Mouse (Mus musculus) hindbrain, postnatal 0 days (tissue): Measurements from ENCODE around the gene Kcnq5. TPM values are rescaled to one million over a fixed set of nuclear protein-coding genes. Genes with fewer than 3 reads are reported as not detected.
"Not testable (repeated sequence)": the region's sequence is repeated elsewhere in the genome, so short reads cannot be mapped to it uniquely, and the experiment has no call there.

Experiments
- ATAC-seq: fragments of 200-750 bp; cut with Nextera tagmentation; 2 replicates; pipeline ENCODE4 v1.8.0; 2017; ENCODE audit warnings: mild to moderate bottlenecking, moderate TSS enrichment, moderate library complexity
- DNase-seq: peaks from one replicate; pipeline ENCODE4 v3.0.0-alpha.2; 2015; ENCODE audit warnings: low spot score
- H3K27ac ChIP-seq: fragments of 300-500 bp; sonication (generic); 2 replicates; pipeline ENCODE4 v1.5.1; 2014; ENCODE audit warnings: mild to moderate bottlenecking
- H3K27me3 ChIP-seq: fragments of 300-500 bp; sonication (generic); 2 replicates; pipeline ENCODE4 v1.6.1; 2014; ENCODE audit warnings: low read length, mixed read lengths; ENCODE audit not compliant: insufficient read depth
- H3K36me3 ChIP-seq: fragments of 300-500 bp; sonication (generic); 2 replicates; pipeline ENCODE4 v1.6.1; 2014; ENCODE audit warnings: low read length, mixed read lengths; ENCODE audit not compliant: insufficient read depth
- H3K4me1 ChIP-seq: fragments of 300-500 bp; sonication (generic); 2 replicates; pipeline ENCODE4 v1.6.1; 2014; ENCODE audit warnings: antibody characterized with exemption, low read length, mixed read lengths; ENCODE audit not compliant: insufficient read depth
- H3K4me2 ChIP-seq: fragments of 300-500 bp; sonication (generic); 2 replicates; pipeline ENCODE4 v1.6.1; 2014; ENCODE audit warnings: low read depth, mild to moderate bottlenecking, low read length, moderate library complexity, mixed read lengths
- H3K4me3 ChIP-seq: fragments of 300-500 bp; sonication (generic); 2 replicates; pipeline ENCODE4 v1.5.1; 2014; ENCODE audit warnings: low read length
- H3K9ac ChIP-seq: fragments of 300-500 bp; sonication (generic); replicated peaks from 2 replicates; pipeline ENCODE4 v1.6.1; 2014; ENCODE audit warnings: mild to moderate bottlenecking, low read length, moderate library complexity, mixed read lengths
- H3K9me3 ChIP-seq: fragments of 300-500 bp; sonication (generic); 2 replicates; pipeline ENCODE4 v1.6.1; 2016; ENCODE audit warnings: low read length, mixed read lengths
- CTCF ChIP-seq: IDR thresholded peaks from 2 replicates; pipeline ENCODE4 v1.5.1; 2016; ENCODE audit warnings: antibody characterized with exemption, control low read depth, low read depth
- WGBS: fragments of 180-500 bp; shearing (Covaris S2); extraction: QIAGEN DNeasy Blood & Tissue Kit; methylation state at CpG from one replicate; pipeline ENCODE4 v1.1.7; 2014; 5-methylcytosine and 5-hydroxymethylcytosine counted together
- polyA plus RNA-seq: library from polyadenylated mRNA; unstranded; fragments of >200 nt; fragmentation: Nextera tagmentation; extraction: Ambion mirVana; gene quantifications from 2 replicates; pipeline ENCODE4 v1.2.1, GENCODE M21; 2015
- total RNA-seq: library from RNA; depleted of rRNA; stranded (reverse); fragments of >200 nt; gene quantifications from 2 replicates; pipeline ENCODE4 v1.2.3, GENCODE M21; 2014

Gene Kcnq5
- total and polyA plus RNA-seq, 2 experiments from 2014 or later = 3.4 to 14.4 TPM

DNA sequence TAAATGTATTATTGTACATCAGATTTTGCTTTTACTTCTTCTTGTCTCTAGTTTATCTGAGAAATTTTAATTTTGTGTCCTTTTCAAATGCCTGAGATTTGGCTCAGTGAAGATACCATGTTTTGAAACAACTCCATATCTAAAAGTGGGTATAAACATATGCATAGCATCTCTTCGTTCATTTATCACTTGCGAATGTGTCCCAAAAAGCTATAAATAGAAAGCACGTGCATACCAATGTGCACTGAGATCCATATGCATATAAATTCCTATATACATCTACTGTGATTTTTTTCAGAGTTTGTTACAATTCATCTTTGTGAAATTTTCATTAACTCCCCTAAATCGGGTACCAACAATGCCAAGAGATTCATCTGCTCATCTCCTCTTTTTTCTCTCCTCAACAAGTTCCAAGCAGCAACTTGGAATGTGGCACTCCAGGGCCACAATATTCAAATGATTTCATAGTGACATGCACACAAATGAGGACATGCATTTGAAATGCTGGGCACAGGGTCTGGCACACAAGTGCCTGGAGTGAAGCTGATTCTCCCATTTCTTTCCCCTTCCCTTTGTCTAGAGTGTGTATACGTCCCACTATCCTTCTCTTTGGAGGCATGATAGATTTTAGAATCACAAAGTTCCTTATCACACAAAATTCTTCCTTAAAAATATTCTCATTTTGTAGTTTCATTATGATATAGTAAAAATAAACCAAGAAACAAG, 157.8 kb downstream of the Kcnq5 start:
- H3K9me3 ChIP-seq = no peaks in the 10 kb centered on the region
- no peak overlapping the region for H3K27ac ChIP-seq
- no peaks in the 10 kb centered on the region for H3K36me3 ChIP-seq
- no peak overlapping the region for H3K9ac ChIP-seq
- ATAC-seq (no peak), DNase-seq (no peak)
- H3K27me3 ChIP-seq = no peaks in the 10 kb centered on the region
- H3K4me3 ChIP-seq = no peak overlapping the region
- no peaks in the 10 kb centered on the region for H3K4me1 ChIP-seq
- TF ChIP-seq CTCF = no peak
- 68% methylated on average over 5 of the region's 5 CpGs for WGBS
- H3K4me2 ChIP-seq = no peak overlapping the region

DNA sequence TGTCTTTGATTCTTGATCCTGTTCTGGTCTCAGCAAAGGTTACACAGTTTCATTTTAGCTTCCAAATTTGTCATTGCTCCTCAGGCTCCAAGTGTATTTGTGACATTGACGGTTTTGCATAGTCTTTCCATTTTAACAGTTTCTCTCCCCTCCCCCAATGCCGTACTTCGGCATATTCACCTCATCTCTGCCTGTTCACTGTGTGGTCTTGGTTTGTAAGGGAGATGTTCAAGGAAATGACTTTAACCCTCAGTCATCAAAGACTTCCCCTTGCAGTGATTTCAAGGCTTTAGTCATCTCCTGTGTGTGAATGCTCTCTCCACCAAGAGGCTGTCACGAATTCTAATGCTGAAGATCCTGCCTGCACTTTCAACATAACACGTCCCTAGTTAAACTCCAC, 181.0 kb downstream of the Kcnq5 start:
- no peaks in the 10 kb centered on the region for H3K4me1 ChIP-seq
- 84% methylated on average over 5 of the region's 5 CpGs for WGBS
- H3K27ac ChIP-seq = no peak overlapping the region
- no peak overlapping the region for H3K9ac ChIP-seq
- H3K4me3 ChIP-seq = no peak overlapping the region
- no peaks in the 10 kb centered on the region for H3K9me3 ChIP-seq
- H3K4me2 ChIP-seq = no peak overlapping the region
- ATAC-seq = no peak
- no peak for DNase-seq
- no peaks in the 10 kb centered on the region for H3K27me3 ChIP-seq
- H3K36me3 ChIP-seq = no peaks in the 10 kb centered on the region
- no peak for TF ChIP-seq CTCF

DNA sequence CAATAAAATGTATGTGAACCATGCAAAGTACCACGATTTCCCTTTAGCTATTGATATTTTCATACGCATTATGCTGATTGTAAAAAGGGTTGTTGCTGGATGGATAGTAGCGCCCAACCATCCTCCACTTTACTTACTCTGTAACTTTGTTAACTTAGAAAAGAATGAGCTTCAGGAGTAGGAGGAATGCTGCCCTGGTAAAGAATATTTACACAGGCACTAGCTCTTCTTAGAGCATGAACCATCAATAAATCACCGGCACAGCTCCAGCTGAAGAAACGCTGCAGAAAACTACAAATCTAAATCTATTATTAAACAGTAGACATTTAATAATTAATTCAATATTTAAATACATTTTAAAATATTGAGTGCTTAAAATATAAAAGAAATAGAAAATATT, 184.2 kb downstream of the Kcnq5 start:
- ATAC-seq = no peak
- H3K36me3 ChIP-seq = no peaks in the 10 kb centered on the region
- no peak overlapping the region for H3K4me3 ChIP-seq
- WGBS = 92% methylated on average over 5 of the region's 5 CpGs
- H3K9me3 ChIP-seq = no peaks in the 10 kb centered on the region
- H3K9ac ChIP-seq = no peak overlapping the region
- no peak for DNase-seq
- no peak overlapping the region for H3K4me2 ChIP-seq
- no peak overlapping the region for H3K27ac ChIP-seq
- H3K27me3 ChIP-seq = no peaks in the 10 kb centered on the region
- no peaks in the 10 kb centered on the region for H3K4me1 ChIP-seq
- TF ChIP-seq CTCF = no peak

DNA sequence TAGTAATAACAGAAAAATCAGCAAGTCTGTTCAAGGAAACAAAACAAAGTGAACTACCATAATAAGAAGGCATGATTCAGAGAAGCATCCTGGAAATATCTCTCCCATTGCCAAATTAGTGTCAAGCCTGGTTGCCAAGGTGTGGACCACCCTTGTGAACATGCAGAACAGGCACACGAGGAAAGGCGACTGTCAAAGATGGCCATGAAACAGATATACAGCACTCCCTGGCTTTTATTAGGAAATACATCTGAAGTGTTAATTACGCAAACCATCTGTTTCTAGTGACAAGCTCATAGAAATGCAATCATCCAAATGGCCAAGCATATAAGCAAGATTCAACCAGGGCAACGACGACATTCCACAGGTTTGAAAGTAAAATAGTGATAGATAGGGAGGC, 187.8 kb downstream of the Kcnq5 start:
- DNase-seq = no peak
- no peak overlapping the region for H3K4me3 ChIP-seq
- WGBS = 85% methylated on average over 5 of the region's 5 CpGs

DNA sequence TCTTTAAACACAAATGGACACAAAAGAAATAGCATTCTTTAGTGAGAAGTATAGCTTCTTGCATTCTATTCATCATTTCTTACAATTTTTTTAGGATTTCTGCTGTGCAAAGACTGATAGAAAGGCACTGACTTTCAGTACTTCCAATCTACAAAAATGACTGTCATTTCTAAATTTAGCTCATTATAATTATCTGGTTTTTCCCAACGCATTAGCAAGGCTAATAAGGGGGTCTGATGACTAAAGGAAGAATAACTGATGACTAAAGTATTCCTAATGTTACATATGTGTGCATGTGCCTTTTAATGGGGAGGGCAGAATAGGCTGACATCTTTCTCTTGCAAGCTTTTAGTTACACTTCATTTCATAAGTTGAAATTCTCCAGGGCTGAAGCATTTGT, 191.2 kb downstream of the Kcnq5 start:
- no peaks in the 10 kb centered on the region for H3K27me3 ChIP-seq
- no peak overlapping the region for H3K9ac ChIP-seq
- no peak for ATAC-seq
- no peaks in the 10 kb centered on the region for H3K36me3 ChIP-seq
- H3K4me2 ChIP-seq = no peak overlapping the region
- no peak for TF ChIP-seq CTCF
- no peak overlapping the region for H3K27ac ChIP-seq
- DNase-seq = no peak
- no peak overlapping the region for H3K4me3 ChIP-seq
- H3K9me3 ChIP-seq = no peaks in the 10 kb centered on the region
- H3K4me1 ChIP-seq = no peaks in the 10 kb centered on the region
- WGBS = 78% methylated on average over 1 of the region's 1 CpGs

More for the DNA sequence above, 187.8 kb downstream of the Kcnq5 start:
- H3K27me3 ChIP-seq = no peaks in the 10 kb centered on the region
- H3K9ac ChIP-seq = no peak overlapping the region
- no peak overlapping the region for H3K27ac ChIP-seq
- H3K4me2 ChIP-seq = no peak overlapping the region
- TF ChIP-seq CTCF = no peak
- no peaks in the 10 kb centered on the region for H3K9me3 ChIP-seq
- H3K4me1 ChIP-seq = no peaks in the 10 kb centered on the region
- ATAC-seq = no peak
- no peaks in the 10 kb centered on the region for H3K36me3 ChIP-seq

DNA sequence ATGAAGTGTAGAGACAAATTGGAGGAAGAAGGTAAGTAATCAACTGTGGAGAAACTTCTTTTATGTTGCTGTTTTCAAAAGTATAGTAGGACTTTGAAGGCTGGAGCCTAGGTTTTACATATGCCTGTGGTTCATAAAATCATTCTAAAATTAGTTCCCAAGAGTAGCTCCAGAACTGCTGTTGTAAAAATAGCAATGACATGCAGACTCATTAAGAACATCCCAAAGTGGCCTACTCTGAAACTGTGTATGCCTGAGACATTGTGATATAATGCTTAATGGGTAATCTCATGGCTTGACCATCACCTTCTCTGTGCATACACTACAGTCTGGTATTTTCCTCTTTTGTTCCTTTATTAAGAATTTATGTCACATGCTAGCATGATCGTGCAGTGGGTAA, 212.4 kb downstream of the Kcnq5 start:
- WGBS = 78% methylated on average over 1 of the region's 1 CpGs
- no peaks in the 10 kb centered on the region for H3K4me1 ChIP-seq
- H3K27ac ChIP-seq = no peak overlapping the region
- TF ChIP-seq CTCF = no peak
- no peak overlapping the region for H3K4me3 ChIP-seq
- H3K27me3 ChIP-seq = no peaks in the 10 kb centered on the region
- H3K36me3 ChIP-seq = no peaks in the 10 kb centered on the region
- ATAC-seq = no peak
- no peak overlapping the region for H3K4me2 ChIP-seq
- no peaks in the 10 kb centered on the region for H3K9me3 ChIP-seq
- H3K9ac ChIP-seq = no peak overlapping the region
- no peak for DNase-seq

DNA sequence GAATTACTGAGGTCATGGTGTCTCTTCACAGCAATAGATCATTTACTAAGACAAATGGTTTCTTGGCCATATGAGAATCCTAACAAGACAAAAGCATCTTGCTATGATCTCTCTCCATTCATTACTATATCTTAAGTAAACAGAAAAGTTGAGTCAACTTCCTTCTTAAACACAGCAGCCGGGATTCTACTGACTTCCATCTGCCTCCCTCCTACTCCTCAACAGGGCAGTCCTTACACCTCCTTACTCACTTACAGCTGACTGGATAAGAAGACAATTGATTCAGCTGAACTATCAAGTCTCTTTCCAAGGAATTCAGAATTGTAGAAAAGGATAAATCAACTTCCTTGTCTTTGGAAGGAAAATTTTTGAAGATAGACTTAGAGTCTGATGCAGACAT, 232.6 kb downstream of the Kcnq5 start:
- H3K4me3 ChIP-seq = no peak overlapping the region
- no peak overlapping the region for H3K27ac ChIP-seq
- no peaks in the 10 kb centered on the region for H3K36me3 ChIP-seq
- no peaks in the 10 kb centered on the region for H3K4me1 ChIP-seq
- ATAC-seq (no peak), DNase-seq (no peak)
- WGBS = 77% methylated on average over 1 of the region's 1 CpGs
- H3K9me3 ChIP-seq = no peaks in the 10 kb centered on the region
- no peaks in the 10 kb centered on the region for H3K27me3 ChIP-seq
- no peak overlapping the region for H3K9ac ChIP-seq
- TF ChIP-seq CTCF = no peak
- no peak overlapping the region for H3K4me2 ChIP-seq

DNA sequence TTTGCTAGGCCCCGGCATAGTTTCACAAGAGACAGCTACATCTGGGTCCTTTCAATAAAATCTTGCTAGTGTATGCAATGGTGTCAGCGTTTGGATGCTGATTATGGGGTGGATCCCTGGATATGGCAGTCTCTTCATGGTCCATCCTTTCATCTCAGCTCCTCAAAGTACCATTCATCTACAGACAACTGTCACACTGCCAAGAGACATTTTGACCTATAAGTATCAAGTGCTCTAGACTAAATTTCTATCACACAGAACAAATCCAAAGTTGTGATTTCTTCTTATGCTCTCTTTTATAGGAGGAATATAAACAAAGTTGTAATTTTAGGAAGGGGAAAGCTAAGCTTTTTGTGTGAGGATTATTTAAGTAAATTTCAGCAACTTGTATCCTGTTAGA, 238.5 kb downstream of the Kcnq5 start:
- H3K4me1 ChIP-seq, DNase-seq, H3K27ac ChIP-seq, ATAC-seq, H3K9ac ChIP-seq, H3K36me3 ChIP-seq, H3K27me3 ChIP-seq, H3K4me3 ChIP-seq, H3K9me3 ChIP-seq, H3K4me2 ChIP-seq: not testable (repeated sequence)
- 100% methylated on average over 2 of the region's 2 CpGs for WGBS
